Mouse (Mus musculus) thymus, postnatal 4 days (tissue): ENCODE measurements at regions not wholly inside any gene's neighbourhood (a gene's known extent, or its start where the extent isn't known, plus 50 kb on each side); places are given as distances from the start of the nearest gene placed in this dataset.

Source experiments
- DNase-seq: peaks from one replicate; pipeline ENCODE4 v3.0.0; 2021

- DNase-seq: no peak
These were observed 166.1 kb upstream of the Tars start for GRCm38 (mm10) chr15:11565503-11566031.

GRCm38 (mm10) chr15:11552568-11552967 is 153.1 kb upstream of the Tars start:
- no peak for DNase-seq

GRCm38 (mm10) chr15:11552110-11552509 is 152.6 kb upstream of the Tars start:
- DNase-seq: no peak

GRCm38 (mm10) chr15:11539485-11539884 is 140.0 kb upstream of the Tars start:
- no peak for DNase-seq

- DNase-seq: no peak
These were observed 136.7 kb upstream of the Tars start for GRCm38 (mm10) chr15:11536076-11536620.

- no peak for DNase-seq
These were observed 135.2 kb upstream of the Tars start for GRCm38 (mm10) chr15:11534404-11535251.

GRCm38 (mm10) chr15:11533616-11534015 is 134.2 kb upstream of the Tars start:
- no peak for DNase-seq

- DNase-seq: peak; percentile 70
These were observed 133.6 kb upstream of the Tars start for GRCm38 (mm10) chr15:11533002-11533610.

- peak; percentile 56 for DNase-seq
These were observed 133.1 kb upstream of the Tars start for GRCm38 (mm10) chr15:11532536-11532935.

GRCm38 (mm10) chr15:11529819-11530810 is 130.7 kb upstream of the Tars start:
- no peak for DNase-seq

GRCm38 (mm10) chr15:11524337-11525106 is 125.1 kb upstream of the Tars start:
- no peak for DNase-seq

GRCm38 (mm10) chr15:11518565-11518964 is 119.1 kb upstream of the Tars start:
- DNase-seq: no peak

- no peak for DNase-seq
These were observed 118.4 kb upstream of the Tars start for GRCm38 (mm10) chr15:11517892-11518291.

GRCm38 (mm10) chr15:11505076-11505639 is 105.7 kb upstream of the Tars start:
- DNase-seq: no peak

- peak; percentile 31 for DNase-seq
These were observed 97.0 kb upstream of the Tars start for GRCm38 (mm10) chr15:11496436-11496835.

- no peak for DNase-seq
These were observed 89.7 kb upstream of the Tars start for GRCm38 (mm10) chr15:11489116-11489515.

- DNase-seq: no peak
These were observed 87.9 kb upstream of the Tars start for GRCm38 (mm10) chr15:11487268-11487783.

- DNase-seq: no peak
These were observed 84.5 kb upstream of the Tars start for GRCm38 (mm10) chr15:11483916-11484315.

- no peak for DNase-seq
These were observed 79.9 kb upstream of the Tars start for GRCm38 (mm10) chr15:11479166-11479944.

GRCm38 (mm10) chr15:11476248-11476647 is 76.8 kb upstream of the Tars start:
- DNase-seq: no peak
